ENCODE assay signal across 23 mouse cellular contexts in the genomic region with DNA sequence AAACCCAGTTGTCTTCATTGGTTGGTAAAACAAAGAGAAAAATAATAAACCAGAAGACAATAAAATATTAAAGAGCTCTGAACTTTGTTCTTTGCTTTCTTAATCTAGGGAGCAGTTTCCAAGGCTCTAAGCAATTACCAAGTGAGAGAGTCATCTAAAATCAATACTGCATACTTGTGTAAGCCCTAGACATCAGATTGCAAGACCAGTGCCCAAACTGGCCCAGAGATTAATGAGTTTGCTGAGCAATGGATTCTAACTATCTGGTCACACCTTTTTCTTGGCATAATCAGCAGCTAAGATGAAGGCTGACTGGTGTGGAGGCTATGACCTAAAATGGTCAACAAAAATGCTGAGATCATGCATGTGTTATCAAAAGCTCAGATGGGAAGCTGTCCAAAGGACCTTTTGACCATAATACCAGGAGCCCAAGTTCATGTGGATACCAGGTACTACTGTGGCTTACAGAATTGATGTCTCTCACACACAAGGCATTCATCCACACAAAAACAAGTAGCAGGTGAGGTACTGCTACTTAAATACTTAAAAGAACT. TPM values are rescaled to one million over a fixed set of nuclear protein-coding genes. Genes with fewer than 3 reads are reported as not detected.
"Had no signal": no experiment of that assay in that cellular context is flagged by ENCODE, and none has a peak within 500 bp of the region (broad histone marks: within the 10 kb centered on the region; RNA-seq: fewer than 3 reads in every experiment).

No protein-coding gene starts in this region.

- ATAC-seq: lung, postnatal 0 days; midbrain, embryonic 15.5 days had no signal

- H3K27me3 ChIP-seq: liver, embryonic 13.5 days; midbrain, embryonic 12.5 days; midbrain, embryonic 15.5 days; neural tube, embryonic 12.5 days; neural tube, embryonic 15.5 days had no signal

- H3K4me2 ChIP-seq: kidney, embryonic 15.5 days; liver, embryonic 13.5 days; lung, embryonic 14.5 days; midbrain, embryonic 12.5 days; midbrain, embryonic 15.5 days; neural tube, embryonic 12.5 days; neural tube, embryonic 15.5 days had no signal

- H3K27ac ChIP-seq: kidney, embryonic 15.5 days; left cerebral cortex, adult 2 months; liver, embryonic 13.5 days; macrophage; midbrain, embryonic 12.5 days; midbrain, embryonic 15.5 days; neural tube, embryonic 12.5 days; neural tube, embryonic 15.5 days had no signal

- H3K4me1 ChIP-seq: kidney, embryonic 15.5 days; liver, embryonic 13.5 days; midbrain, embryonic 12.5 days; midbrain, embryonic 15.5 days; neural tube, embryonic 12.5 days; neural tube, embryonic 15.5 days had no signal

- H3K9ac ChIP-seq: kidney, embryonic 15.5 days; liver, embryonic 13.5 days; lung, embryonic 14.5 days; midbrain, embryonic 12.5 days; midbrain, embryonic 15.5 days; neural tube, embryonic 12.5 days; neural tube, embryonic 15.5 days had no signal

- H3K9me3 ChIP-seq: kidney, embryonic 15.5 days; liver, embryonic 13.5 days; midbrain, embryonic 12.5 days; midbrain, embryonic 15.5 days; neural tube, embryonic 12.5 days; neural tube, embryonic 15.5 days had no signal

- H3K36me3 ChIP-seq: kidney, embryonic 15.5 days; liver, embryonic 13.5 days; midbrain, embryonic 12.5 days; midbrain, embryonic 15.5 days; neural tube, embryonic 12.5 days; neural tube, embryonic 15.5 days had no signal

- H3K4me3 ChIP-seq: kidney, embryonic 15.5 days; left cerebral cortex, adult 2 months; liver, embryonic 13.5 days; midbrain, embryonic 12.5 days; midbrain, embryonic 15.5 days; neural tube, embryonic 12.5 days; neural tube, embryonic 15.5 days had no signal

- DNase-seq: kidney, adult 2 months; kidney, postnatal 10 days; kidney, postnatal 36 days; layer of hippocampus, postnatal 36 days; liver, embryonic 13.5 days; lung, embryonic 14.5 days; right cerebral cortex, adult 18-20 months; right cerebral cortex, postnatal 14 days; right cerebral cortex, postnatal 4 days; thymus, adult 18-20 months; thymus, postnatal 36 days had no signal

RNA-seq across cellular contexts. Expression of gene Ifne, which starts 13.3 kb away (rescaled TPM):
- polyA plus RNA-seq: kidney, adult 2 months; kidney, embryonic 15.5 days; limb, embryonic 11.5 days; limb, embryonic 14.5 days; liver, embryonic 13.5 days; liver, embryonic 16.5 days; lung, embryonic 14.5 days; lung, postnatal 0 days; macrophage; midbrain, embryonic 12.5 days; midbrain, embryonic 15.5 days; neural tube, embryonic 12.5 days; neural tube, embryonic 15.5 days had no signal

RNA-seq across cellular contexts. Expression of gene Ifna1, which starts 43.4 kb away (rescaled TPM):
- polyA plus RNA-seq: kidney, adult 2 months; kidney, embryonic 15.5 days; limb, embryonic 11.5 days; limb, embryonic 14.5 days; liver, embryonic 13.5 days; liver, embryonic 16.5 days; lung, embryonic 14.5 days; lung, postnatal 0 days; macrophage; midbrain, embryonic 12.5 days; midbrain, embryonic 15.5 days; neural tube, embryonic 12.5 days; neural tube, embryonic 15.5 days; urinary bladder, adult 2 months had no signal

RNA-seq across cellular contexts. Expression of gene Ifna4, which starts 51.6 kb away (rescaled TPM):
- polyA plus RNA-seq: kidney, adult 2 months; kidney, embryonic 15.5 days; limb, embryonic 11.5 days; limb, embryonic 14.5 days; liver, embryonic 13.5 days; liver, embryonic 16.5 days; lung, embryonic 14.5 days; lung, postnatal 0 days; macrophage; midbrain, embryonic 12.5 days; midbrain, embryonic 15.5 days; neural tube, embryonic 12.5 days; neural tube, embryonic 15.5 days; urinary bladder, adult 2 months had no signal

RNA-seq across cellular contexts. Expression of gene Ifna5, which starts 58.0 kb away (rescaled TPM):
- polyA plus RNA-seq: kidney, adult 2 months; kidney, embryonic 15.5 days; limb, embryonic 11.5 days; limb, embryonic 14.5 days; liver, embryonic 13.5 days; liver, embryonic 16.5 days; lung, embryonic 14.5 days; lung, postnatal 0 days; macrophage; midbrain, embryonic 12.5 days; midbrain, embryonic 15.5 days; neural tube, embryonic 12.5 days; neural tube, embryonic 15.5 days; urinary bladder, adult 2 months had no signal
